8 mouse cellular contexts compared by ENCODE assay signal in the genomic region with DNA sequence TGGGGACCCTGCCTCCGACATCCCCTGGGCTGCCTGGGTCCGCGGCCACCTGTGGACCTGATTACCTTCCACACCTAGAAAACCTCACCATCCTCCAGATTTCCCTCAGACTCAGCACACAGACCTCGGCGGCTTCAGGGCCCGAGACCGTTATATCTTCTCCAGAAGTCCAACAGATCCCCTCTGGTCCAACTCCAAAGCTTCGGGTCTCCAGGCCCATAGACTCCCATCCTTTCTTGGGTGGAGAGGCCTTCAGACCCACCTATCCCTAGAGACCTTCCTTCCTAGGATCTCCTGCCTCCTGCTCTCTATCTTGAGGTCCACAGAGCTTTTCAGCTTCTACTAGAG. TPM values are rescaled to one million over a fixed set of nuclear protein-coding genes. Genes with fewer than 3 reads are reported as not detected.
DNase-seq lines count a peak whose midpoint lies in the region; ATAC-seq and TF ChIP-seq lines count a peak whose summit lies in the region.

No protein-coding gene starts in this region.

- H3K27ac ChIP-seq in lung, embryonic 15.5 days = peak overlapping the region; percentile 52; the same call in 1 of the 2 replicates
- H3K27ac ChIP-seq in embryonic facial prominence, embryonic 13.5 days = no peak overlapping the region; the same call in 1 of the 2 replicates
- H3K27ac ChIP-seq in intestine, postnatal 0 days (ENCODE audit: low read depth, low read length) = peak overlapping the region; percentile 54
- H3K27ac ChIP-seq in neural tube, embryonic 15.5 days (replicated peaks) = peak overlapping the region; percentile 61

- H3K27me3 ChIP-seq in lung, embryonic 15.5 days = no peaks in the 10 kb centered on the region
- H3K27me3 ChIP-seq in embryonic facial prominence, embryonic 13.5 days = peaks cover 6% of the 10 kb centered on the region; the same call in 1 of the 2 replicates
- no peaks in the 10 kb centered on the region for H3K27me3 ChIP-seq in intestine, postnatal 0 days (replicated peaks; ENCODE audit: control insufficient read depth, insufficient read depth, low read length)
- H3K27me3 ChIP-seq in neural tube, embryonic 15.5 days (replicated peaks) = no peaks in the 10 kb centered on the region; the same call in 1 of the 2 replicates

- H3K4me1 ChIP-seq in lung, embryonic 15.5 days = peaks cover 48% of the 10 kb centered on the region
- peaks cover 26% of the 10 kb centered on the region for H3K4me1 ChIP-seq in embryonic facial prominence, embryonic 13.5 days
- H3K4me1 ChIP-seq in intestine, postnatal 0 days (replicated peaks; ENCODE audit: control insufficient read depth, insufficient read depth, low read length) = peaks cover 8% of the 10 kb centered on the region; the same call in 1 of the 2 replicates
- peaks cover 47% of the 10 kb centered on the region for H3K4me1 ChIP-seq in neural tube, embryonic 15.5 days

- H3K9ac ChIP-seq in lung, embryonic 15.5 days = peak overlapping the region; percentile 71
- peak overlapping the region; percentile 88 for H3K9ac ChIP-seq in embryonic facial prominence, embryonic 13.5 days
- H3K9ac ChIP-seq in intestine, postnatal 0 days (ENCODE audit: low read depth, low read length) = peak overlapping the region; percentile 69
- H3K9ac ChIP-seq in neural tube, embryonic 15.5 days (replicated peaks) = peak overlapping the region; percentile 78

- no peak for ATAC-seq in lung, embryonic 15.5 days (ENCODE audit: borderline replicate concordance, extremely low read depth, low FRiP score, low TSS enrichment)
- ATAC-seq in embryonic facial prominence, embryonic 13.5 days (ENCODE audit: insufficient number of reproducible peaks, insufficient read depth, low FRiP score, low TSS enrichment, low read depth) = no peak
- no peak for ATAC-seq in intestine, postnatal 0 days
- ATAC-seq in neural tube, embryonic 15.5 days (ENCODE audit: low FRiP score) = no peak
- no peak for ATAC-seq in activated CD4-positive, CD25-positive, alpha-beta regulatory T cell, adult 4 months

- TF ChIP-seq CTCF in intestine, postnatal 0 days (IDR thresholded peaks at IDR 0.05; ENCODE audit: low read depth) = no peak

- H3K4me3 ChIP-seq in lung, embryonic 15.5 days = peak overlapping the region; percentile 78
- peak overlapping the region; percentile 74 for H3K4me3 ChIP-seq in embryonic facial prominence, embryonic 13.5 days
- peak overlapping the region; percentile 78 for H3K4me3 ChIP-seq in intestine, postnatal 0 days (ENCODE audit: low read depth, low read length)
- H3K4me3 ChIP-seq in neural tube, embryonic 15.5 days (replicated peaks) = peak overlapping the region; percentile 79

- peak overlapping the region; percentile 68 for H3K4me2 ChIP-seq in lung, embryonic 15.5 days
- H3K4me2 ChIP-seq in embryonic facial prominence, embryonic 13.5 days = peak overlapping the region; percentile 90
- H3K4me2 ChIP-seq in intestine, postnatal 0 days (replicated peaks; ENCODE audit: low read depth) = peak overlapping the region; percentile 90
- H3K4me2 ChIP-seq in neural tube, embryonic 15.5 days = peak overlapping the region; percentile 90

- under 1% methylated on average over 8 of the region's 8 CpGs for WGBS in lung, embryonic 15.5 days
- WGBS in embryonic facial prominence, embryonic 13.5 days = 5% methylated on average over 8 of the region's 8 CpGs
- WGBS in intestine, postnatal 0 days = 5% methylated on average over 8 of the region's 8 CpGs
- 4% methylated on average over 8 of the region's 8 CpGs for WGBS in neural tube, embryonic 15.5 days

- DNase-seq in lung, postnatal 10 days = no peak
- DNase-seq in retina, embryonic 14.5 days (ENCODE audit: low spot score) = no peak
- DNase-seq in thymus, adult 18-20 months = no peak

- no peaks in the 10 kb centered on the region for H3K36me3 ChIP-seq in lung, embryonic 15.5 days
- no peaks in the 10 kb centered on the region for H3K36me3 ChIP-seq in embryonic facial prominence, embryonic 13.5 days
- H3K36me3 ChIP-seq in intestine, postnatal 0 days (ENCODE audit: control insufficient read depth, insufficient read depth) = no peaks in the 10 kb centered on the region
- no peaks in the 10 kb centered on the region for H3K36me3 ChIP-seq in neural tube, embryonic 15.5 days

- no peaks in the 10 kb centered on the region for H3K9me3 ChIP-seq in lung, embryonic 15.5 days
- H3K9me3 ChIP-seq in embryonic facial prominence, embryonic 13.5 days = no peaks in the 10 kb centered on the region
- no peaks in the 10 kb centered on the region for H3K9me3 ChIP-seq in intestine, postnatal 0 days (ENCODE audit: control insufficient read depth)
- no peaks in the 10 kb centered on the region for H3K9me3 ChIP-seq in neural tube, embryonic 15.5 days (replicated peaks)

RNA-seq across cellular contexts. Expression of a gene that starts 8.6 kb away (rescaled TPM):
- 35.0 TPM in 2 replicates for polyA plus RNA-seq in lung, embryonic 15.5 days (2015; fragmentation: Nextera tagmentation; extraction: Ambion mirVana)
- 23.2 and 23.6 TPM in 2 replicates for polyA plus RNA-seq in embryonic facial prominence, embryonic 13.5 days (2015; fragmentation: Nextera tagmentation; extraction: Ambion mirVana)
- 23.1 and 25.3 TPM in 2 replicates for polyA plus RNA-seq in intestine, postnatal 0 days (2015; fragmentation: Nextera tagmentation; extraction: Ambion mirVana)
- 28.5 and 28.8 TPM in 2 replicates for polyA plus RNA-seq in neural tube, embryonic 15.5 days (2015; fragmentation: Nextera tagmentation; extraction: Ambion mirVana)
- 10 to 100 TPM; 33.0 to 39.2 TPM for polyA plus RNA-seq in activated CD4-positive, CD25-positive, alpha-beta regulatory T cell, adult 4 months (2017; shearing (Covaris generic))

RNA-seq across cellular contexts. Expression of a gene that starts 20.4 kb away (rescaled TPM):
- 8.5 and 9.1 TPM in 2 replicates for polyA plus RNA-seq in lung, embryonic 15.5 days (2015; fragmentation: Nextera tagmentation; extraction: Ambion mirVana)
- 1.1 and 1.2 TPM in 2 replicates for polyA plus RNA-seq in embryonic facial prominence, embryonic 13.5 days (2015; fragmentation: Nextera tagmentation; extraction: Ambion mirVana)
- 2.0 and 2.2 TPM in 2 replicates for polyA plus RNA-seq in intestine, postnatal 0 days (2015; fragmentation: Nextera tagmentation; extraction: Ambion mirVana)
- polyA plus RNA-seq in neural tube, embryonic 15.5 days (2015; fragmentation: Nextera tagmentation; extraction: Ambion mirVana) = 0.38 and 0.74 TPM in 2 replicates
- polyA plus RNA-seq in activated CD4-positive, CD25-positive, alpha-beta regulatory T cell, adult 4 months (2017; shearing (Covaris generic)) = not detected

RNA-seq across cellular contexts. Expression of a gene that starts 49.0 kb away (rescaled TPM):
- 6.8 and 10.6 TPM in 2 replicates for polyA plus RNA-seq in lung, embryonic 15.5 days (2015; fragmentation: Nextera tagmentation; extraction: Ambion mirVana)
- polyA plus RNA-seq in embryonic facial prominence, embryonic 13.5 days (2015; fragmentation: Nextera tagmentation; extraction: Ambion mirVana) = 8.7 and 9.2 TPM in 2 replicates
- 14.9 and 15.5 TPM in 2 replicates for polyA plus RNA-seq in intestine, postnatal 0 days (2015; fragmentation: Nextera tagmentation; extraction: Ambion mirVana)
- polyA plus RNA-seq in neural tube, embryonic 15.5 days (2015; fragmentation: Nextera tagmentation; extraction: Ambion mirVana) = 21.6 and 24.9 TPM in 2 replicates
- 1 to 10 TPM; 1.2 TPM for polyA plus RNA-seq in activated CD4-positive, CD25-positive, alpha-beta regulatory T cell, adult 4 months (2017; shearing (Covaris generic))
